Mouse (Mus musculus) forebrain, postnatal 0 days (tissue): Measurements from ENCODE around the gene Slc38a1. TPM values are rescaled to one million over a fixed set of nuclear protein-coding genes. Genes with fewer than 3 reads are reported as not detected.

Experiments
- ATAC-seq: fragments of 200-750 bp; cut with Nextera tagmentation; 2 replicates; pipeline ENCODE4 v1.8.0; 2017; ENCODE audit warnings: mild to moderate bottlenecking, moderate library complexity
- DNase-seq: peaks from one replicate; pipeline ENCODE4 v3.0.0-alpha.2; 2015
- H3K27ac ChIP-seq: fragments of 300-500 bp; sonication (generic); 2 replicates; pipeline ENCODE4 v1.5.1; 2014; ENCODE audit warnings: low read depth, mild to moderate bottlenecking, antibody characterized with exemption, low read length, moderate library complexity, mixed read lengths
- H3K27me3 ChIP-seq: fragments of 300-500 bp; sonication (generic); 2 replicates; pipeline ENCODE4 v1.6.1; 2014; ENCODE audit warnings: mild to moderate bottlenecking, low read length, mixed read lengths; ENCODE audit not compliant: insufficient read depth
- H3K36me3 ChIP-seq: fragments of 300-500 bp; sonication (generic); 2 replicates; pipeline ENCODE4 v1.6.1; 2014; ENCODE audit warnings: mild to moderate bottlenecking, moderate library complexity; ENCODE audit not compliant: insufficient read depth
- H3K4me1 ChIP-seq: fragments of 300-500 bp; sonication (generic); 2 replicates; pipeline ENCODE4 v1.6.1; 2014; ENCODE audit warnings: antibody characterized with exemption; ENCODE audit not compliant: insufficient read depth
- H3K4me2 ChIP-seq: fragments of 300-500 bp; sonication (generic); 2 replicates; pipeline ENCODE4 v1.6.1; 2014; ENCODE audit warnings: low read depth, mild to moderate bottlenecking, moderate library complexity
- H3K4me3 ChIP-seq: fragments of 300-500 bp; sonication (generic); 2 replicates; pipeline ENCODE4 v1.5.1; 2014; ENCODE audit warnings: low read depth, low read length, mixed read lengths
- H3K9ac ChIP-seq: fragments of 300-500 bp; sonication (generic); 2 replicates; pipeline ENCODE4 v1.6.1; 2014; ENCODE audit warnings: mild to moderate bottlenecking
- H3K9me3 ChIP-seq: fragments of 300-500 bp; sonication (generic); 2 replicates; pipeline ENCODE4 v1.6.1; 2016; ENCODE audit warnings: low read length
- CTCF ChIP-seq: sonication (generic); IDR thresholded peaks from 2 replicates; pipeline ENCODE4 v1.5.1; 2016; ENCODE audit warnings: antibody characterized with exemption, control low read depth, low read depth
- WGBS: fragments of 180-500 bp; shearing (Covaris S2); extraction: QIAGEN DNeasy Blood & Tissue Kit; methylation state at CpG from one replicate; pipeline ENCODE4 v1.1.7; 2014; 5-methylcytosine and 5-hydroxymethylcytosine counted together
- polyA plus RNA-seq: library from polyadenylated mRNA; unstranded; fragments of >200 nt; fragmentation: Nextera tagmentation; extraction: Ambion mirVana; gene quantifications from 2 replicates; pipeline ENCODE4 v1.2.1, GENCODE M21; 2015
- total RNA-seq: library from RNA; depleted of rRNA; stranded (reverse); fragments of >200 nt; gene quantifications from 2 replicates; pipeline ENCODE4 v1.2.3, GENCODE M21; 2014

Gene Slc38a1
- total and polyA plus RNA-seq, 2 experiments from 2014 or later, result 73.3 to 90.2 TPM

- WGBS, result 49% methylated on average over 9 of the region's 9 CpGs
- Histone ChIP-seq H3K4me1 (peaks cover 9% of the 10 kb centered on the region; the same call in 1 of the 2 replicates), H3K9me3 (no peaks in the 10 kb centered on the region), H3K4me3 (no peak overlapping the region), H3K27me3 (no peaks in the 10 kb centered on the region), H3K9ac (no peak overlapping the region), H3K27ac (no peak overlapping the region), H3K4me2 (no peak overlapping the region), H3K36me3 (peaks cover 44% of the 10 kb centered on the region)
- no peak for TF ChIP-seq CTCF
- ATAC-seq, result no peak
- DNase-seq, result no peak
Observed at GRCm38 (mm10) chr15:96588996-96589657, 53.6 kb downstream of the Slc38a1 start.

GRCm38 (mm10) chr15:96587998-96588397 is 54.7 kb downstream of the Slc38a1 start:
- ATAC-seq, result peak; percentile 60
- Histone ChIP-seq H3K36me3 (peaks cover 53% of the 10 kb centered on the region), H3K9ac (no peak overlapping the region), H3K4me1 (0 out of 2 replicates have a peak, but pooled peaks cover 2% of the 10 kb centered on the region), H3K4me2 (no peak overlapping the region), H3K4me3 (no peak overlapping the region), H3K27me3 (no peaks in the 10 kb centered on the region), H3K9me3 (no peaks in the 10 kb centered on the region), H3K27ac (peak overlapping the region; percentile 29; the same call in 1 of the 2 replicates)
- 64% methylated on average over 8 of the region's 8 CpGs for WGBS
- TF ChIP-seq CTCF, result no peak
- peak; percentile 60 for DNase-seq

- WGBS, result 87% methylated on average over 15 of the region's 15 CpGs
- no peaks in the 10 kb centered on the region for H3K27me3 ChIP-seq
- H3K9me3 ChIP-seq, result no peaks in the 10 kb centered on the region
- H3K27ac ChIP-seq, result no peak overlapping the region
- no peaks in the 10 kb centered on the region for H3K4me1 ChIP-seq
- no peak overlapping the region for H3K9ac ChIP-seq
- no peak for TF ChIP-seq CTCF
- H3K4me3 ChIP-seq, result no peak overlapping the region
- ATAC-seq (no peak), DNase-seq (no peak)
- no peak overlapping the region for H3K4me2 ChIP-seq
- peaks cover 52% of the 10 kb centered on the region for H3K36me3 ChIP-seq
Observed at GRCm38 (mm10) chr15:96583371-96584008, 59.2 kb downstream of the Slc38a1 start.

GRCm38 (mm10) chr15:96576998-96577397 is 65.7 kb downstream of the Slc38a1 start:
- H3K27me3 ChIP-seq, result no peaks in the 10 kb centered on the region
- no peaks in the 10 kb centered on the region for H3K9me3 ChIP-seq
- H3K4me2 ChIP-seq, result no peak overlapping the region
- 98% methylated on average over 5 of the region's 5 CpGs for WGBS
- no peaks in the 10 kb centered on the region for H3K4me1 ChIP-seq
- DNase-seq (no peak), ATAC-seq (no peak)
- H3K36me3 ChIP-seq, result peaks cover 65% of the 10 kb centered on the region
- no peak overlapping the region for H3K4me3 ChIP-seq
- no peak for TF ChIP-seq CTCF
- no peak overlapping the region for H3K9ac ChIP-seq
- no peak overlapping the region for H3K27ac ChIP-seq

GRCm38 (mm10) chr15:96568983-96569363 is 73.7 kb downstream of the Slc38a1 start:
- TF ChIP-seq CTCF, result no peak
- no peak overlapping the region for H3K27ac ChIP-seq
- WGBS, result 81% methylated on average over 2 of the region's 2 CpGs
- DNase-seq (no peak), ATAC-seq (no peak)
- no peaks in the 10 kb centered on the region for H3K9me3 ChIP-seq
- no peak overlapping the region for H3K9ac ChIP-seq
- H3K4me2 ChIP-seq, result no peak overlapping the region
- no peak overlapping the region for H3K4me3 ChIP-seq
- no peaks in the 10 kb centered on the region for H3K4me1 ChIP-seq
- H3K36me3 ChIP-seq, result peaks cover 10% of the 10 kb centered on the region; the same call in 1 of the 2 replicates
- H3K27me3 ChIP-seq, result no peaks in the 10 kb centered on the region

- H3K27ac ChIP-seq, result no peak overlapping the region
- H3K36me3 ChIP-seq, result peaks cover 5% of the 10 kb centered on the region; the same call in 1 of the 2 replicates
- H3K27me3 ChIP-seq, result no peaks in the 10 kb centered on the region
- H3K9me3 ChIP-seq, result no peaks in the 10 kb centered on the region
- no peaks in the 10 kb centered on the region for H3K4me1 ChIP-seq
- H3K9ac ChIP-seq, result no peak overlapping the region
- no peak for DNase-seq
- no peak overlapping the region for H3K4me2 ChIP-seq
- H3K4me3 ChIP-seq, result no peak overlapping the region
- no peak for TF ChIP-seq CTCF
- no peak for ATAC-seq
- WGBS, result 75% methylated on average over 13 of the region's 13 CpGs
Observed at GRCm38 (mm10) chr15:96568271-96568982, 74.3 kb downstream of the Slc38a1 start.

GRCm38 (mm10) chr15:96566850-96567271 is 75.9 kb downstream of the Slc38a1 start:
- Histone ChIP-seq H3K4me3 (no peak overlapping the region; the same call in 1 of the 2 replicates), H3K27me3 (no peaks in the 10 kb centered on the region), H3K9ac (no peak overlapping the region), H3K4me2 (peak overlapping the region; percentile 24), H3K27ac (no peak overlapping the region), H3K36me3 (no peaks in the 10 kb centered on the region), H3K9me3 (no peaks in the 10 kb centered on the region), H3K4me1 (no peaks in the 10 kb centered on the region)
- ATAC-seq, result no peak
- no peak for DNase-seq
- TF ChIP-seq CTCF, result 0 out of 2 replicates have a peak, but pooled peaks have one; percentile 7
- 9% methylated on average over 14 of the region's 14 CpGs for WGBS
